Mouse (Mus musculus): ENCODE data around the gene Plcxd3. TPM values are rescaled to one million over a fixed set of nuclear protein-coding genes. Genes with fewer than 3 reads are reported as not detected.
"Not testable (repeated sequence)": the region's sequence is repeated elsewhere in the genome, so short reads cannot be mapped to it uniquely, and the experiment has no call there.

Plcxd3 gene
- total RNA-seq, 2 experiments from 2014 or later: 0.27 to 0.33 TPM

DNA sequence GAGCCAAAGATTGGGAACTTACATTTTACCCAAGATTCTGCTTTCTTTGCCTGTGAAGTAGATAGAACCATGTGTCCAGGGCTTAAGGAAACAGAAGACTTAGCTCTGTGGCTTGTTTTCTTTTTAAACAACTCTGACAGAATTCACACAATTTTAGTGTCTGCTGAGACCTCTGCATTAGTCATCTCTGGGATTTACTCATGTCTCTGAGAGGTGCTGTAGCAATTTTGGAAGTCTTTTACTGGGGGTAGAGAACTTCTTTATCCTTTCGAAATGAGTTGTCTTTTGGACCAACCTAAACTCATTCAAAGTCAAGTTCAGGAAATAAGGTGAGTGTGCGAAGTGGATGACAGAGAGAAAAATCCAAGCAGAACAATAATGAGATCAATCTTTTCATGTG lies 158.4 kb downstream of the Plcxd3 start:
- no peak for DNase-seq (ENCODE audit: low spot score)

DNA sequence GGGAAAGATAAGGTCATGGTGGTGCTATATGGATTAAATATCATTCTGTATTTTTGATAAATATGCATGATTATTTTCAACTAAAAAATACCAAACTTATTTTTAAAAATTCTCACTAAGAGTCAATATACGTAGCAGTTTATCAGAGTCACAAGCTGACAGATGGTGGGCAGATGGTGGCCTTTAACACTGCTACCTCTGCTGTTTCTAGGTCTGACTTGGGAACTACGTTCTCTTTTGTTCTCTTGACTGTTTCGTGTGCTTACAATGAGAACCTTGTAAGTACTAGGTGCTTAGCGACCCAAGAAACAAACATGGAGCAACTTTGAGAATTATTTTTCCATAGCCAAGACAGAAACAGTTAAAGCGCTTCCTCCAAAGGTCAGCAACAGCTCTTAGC lies 183.8 kb downstream of the Plcxd3 start:
- DNase-seq (ENCODE audit: low spot score): no peak

GRCm38 (mm10) chr15:4561431-4561970 lies 186.2 kb downstream of the Plcxd3 start:
- DNase-seq (ENCODE audit: low spot score): peak; percentile 44

DNA sequence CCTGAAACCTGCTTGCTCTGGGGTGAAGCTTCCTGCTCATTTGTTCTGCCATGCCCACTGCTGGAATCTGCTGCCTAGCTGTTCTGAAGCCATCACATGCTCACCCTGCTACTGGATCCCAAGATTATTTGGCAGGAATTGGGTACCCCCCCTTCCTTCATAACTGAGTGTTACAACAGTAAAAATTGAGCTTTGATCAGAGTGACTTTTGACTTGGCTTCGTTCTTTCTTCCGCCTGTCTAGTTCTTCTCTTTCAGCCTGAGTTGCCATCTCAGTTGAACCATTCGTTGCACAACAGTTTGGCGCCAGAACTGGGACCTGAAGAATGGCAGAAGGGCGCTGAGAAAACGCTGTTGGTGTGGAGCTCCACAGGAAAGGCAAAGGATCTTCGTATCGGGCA lies 220.2 kb downstream of the Plcxd3 start:
- DNase-seq (ENCODE audit: low spot score): not testable (repeated sequence)

DNA sequence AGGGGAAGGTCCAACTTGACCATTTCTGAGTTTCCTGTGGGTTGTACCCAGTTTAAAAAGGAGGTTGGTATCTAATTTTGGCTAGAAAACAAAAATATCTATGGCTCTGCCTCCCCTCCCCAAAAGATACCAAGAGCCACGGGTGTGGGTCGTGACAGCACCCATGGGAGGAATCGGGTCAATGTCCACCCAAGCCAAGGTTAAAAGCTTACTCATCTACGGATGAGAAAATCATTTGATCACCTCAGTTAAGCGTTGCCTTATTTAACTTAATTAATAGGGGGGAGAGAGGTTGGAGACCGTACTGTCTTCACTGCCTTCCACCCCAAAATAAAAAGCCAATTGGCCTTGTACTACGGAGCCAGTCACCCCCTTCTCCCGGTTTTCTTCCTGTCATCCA lies 223.4 kb downstream of the Plcxd3 start:
- not testable (repeated sequence) for DNase-seq (ENCODE audit: low spot score)

DNA sequence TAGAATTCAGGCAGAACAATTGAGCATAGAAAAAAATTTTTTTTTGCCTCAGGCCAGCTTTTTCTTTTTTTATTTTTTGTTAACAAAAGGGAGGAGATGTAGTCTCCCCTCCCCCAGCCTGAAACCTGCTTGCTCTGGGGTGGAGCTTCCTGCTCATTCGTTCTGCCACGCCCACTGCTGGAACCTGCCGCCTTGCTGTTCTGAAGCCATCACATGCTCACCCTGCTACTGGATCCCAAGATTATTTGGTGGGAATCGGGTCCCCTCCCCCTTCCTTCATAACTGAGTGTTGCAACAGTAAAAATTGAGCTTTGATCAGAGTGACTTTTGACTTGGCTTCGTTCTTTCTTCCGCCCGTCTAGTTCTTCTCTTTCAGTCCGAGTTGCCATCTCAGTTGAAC lies 224.0 kb downstream of the Plcxd3 start:
- not testable (repeated sequence) for DNase-seq (ENCODE audit: low spot score)

GRCm38 (mm10) chr15:4605630-4606029 lies 230.3 kb downstream of the Plcxd3 start:
- no peak for DNase-seq (ENCODE audit: low spot score)
